Mouse (Mus musculus): Measurements from ENCODE around the gene Aldh6a1.
A peak's percentile ranks its signal among the peaks of the same experiment; 100 is the strongest.

The Aldh6a1 gene

DNA sequence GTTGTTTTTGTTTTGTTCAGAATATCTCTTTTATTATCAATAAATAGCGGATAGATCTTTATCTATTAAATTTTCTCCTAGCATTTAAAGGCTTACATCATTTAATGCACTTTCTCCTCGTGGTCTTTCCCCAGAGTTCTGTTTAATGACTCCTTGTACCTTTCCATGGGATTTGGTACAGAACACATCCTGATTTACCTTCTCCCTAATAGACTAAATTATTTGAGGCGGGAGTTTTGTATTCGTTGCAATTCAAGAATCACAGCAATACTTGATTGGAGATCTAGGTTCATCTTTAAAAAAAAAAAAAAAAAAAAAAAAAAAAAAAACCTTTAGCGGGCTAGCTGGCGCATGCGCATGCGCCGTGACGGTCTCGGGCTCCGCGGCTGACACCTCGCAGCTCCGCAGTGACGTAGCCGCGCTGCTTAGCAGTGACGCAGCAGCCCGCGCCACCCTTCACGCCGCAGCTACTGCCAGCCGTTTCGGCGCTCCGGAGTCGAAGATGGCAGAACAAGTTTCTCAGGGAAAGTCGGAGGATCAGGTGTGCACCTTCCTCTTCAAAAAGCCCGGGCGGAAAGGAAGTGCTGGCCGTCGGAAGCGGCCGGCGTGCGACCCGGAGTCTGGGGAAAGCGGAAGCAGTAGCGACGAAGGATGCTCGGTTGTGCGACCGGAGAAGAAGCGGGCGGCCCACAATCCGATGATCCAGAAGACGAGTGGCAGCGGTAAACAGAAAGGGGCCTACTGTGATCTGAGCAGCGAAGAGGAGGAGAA lies 33.8 kb downstream of the Aldh6a1 start, which contains the start of gene Rnf113a2:
Rnf113a2 (plus strand) TSS at position 363 of the 771 bp plus-strand sequence.
- peak; percentile 82 for DNase-seq (ENCODE audit: low read depth, low spot score)

DNA sequence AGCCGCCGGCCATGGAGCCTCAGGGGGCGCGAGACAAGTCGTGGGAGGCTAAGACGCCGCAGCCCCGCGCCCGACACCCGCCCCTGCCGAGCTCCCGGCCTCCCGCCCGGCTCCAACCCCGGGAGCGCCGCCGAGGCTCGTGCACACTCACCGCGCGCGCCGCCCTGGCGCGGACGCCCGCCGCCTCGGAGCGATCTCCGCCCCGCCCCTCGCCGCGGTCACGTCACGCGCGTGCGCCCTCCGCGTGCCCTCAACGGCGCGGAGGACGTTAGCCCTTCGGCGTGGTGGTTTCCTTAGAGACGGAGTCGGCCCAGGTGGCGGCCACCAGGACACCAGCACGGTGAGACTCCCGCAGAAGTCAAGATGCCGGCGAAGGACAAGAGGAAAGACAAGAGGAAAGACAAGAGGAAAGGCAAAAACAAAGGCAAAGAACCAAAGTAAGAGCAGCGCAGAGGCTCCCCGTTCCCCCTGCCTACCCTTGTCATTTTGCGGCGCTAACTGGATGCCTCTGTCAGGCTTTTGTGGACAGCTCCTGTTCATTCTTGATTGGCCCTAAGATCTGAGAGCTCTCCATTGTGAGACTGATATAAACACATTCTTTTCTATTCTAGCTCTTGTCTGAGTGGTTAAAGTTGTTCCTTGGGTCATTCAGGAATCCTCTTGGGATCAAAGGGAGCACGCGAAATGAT lies 41.8 kb downstream of the Aldh6a1 start, which contains the start of the genes Entpd5 and Bbof1:
Entpd5 (minus strand) TSS at position 211 of the 689 bp plus-strand sequence.
Bbof1 (plus strand) TSS at position 253 of the 689 bp plus-strand sequence.
- DNase-seq (ENCODE audit: low read depth, low spot score): peak; percentile 73

DNA sequence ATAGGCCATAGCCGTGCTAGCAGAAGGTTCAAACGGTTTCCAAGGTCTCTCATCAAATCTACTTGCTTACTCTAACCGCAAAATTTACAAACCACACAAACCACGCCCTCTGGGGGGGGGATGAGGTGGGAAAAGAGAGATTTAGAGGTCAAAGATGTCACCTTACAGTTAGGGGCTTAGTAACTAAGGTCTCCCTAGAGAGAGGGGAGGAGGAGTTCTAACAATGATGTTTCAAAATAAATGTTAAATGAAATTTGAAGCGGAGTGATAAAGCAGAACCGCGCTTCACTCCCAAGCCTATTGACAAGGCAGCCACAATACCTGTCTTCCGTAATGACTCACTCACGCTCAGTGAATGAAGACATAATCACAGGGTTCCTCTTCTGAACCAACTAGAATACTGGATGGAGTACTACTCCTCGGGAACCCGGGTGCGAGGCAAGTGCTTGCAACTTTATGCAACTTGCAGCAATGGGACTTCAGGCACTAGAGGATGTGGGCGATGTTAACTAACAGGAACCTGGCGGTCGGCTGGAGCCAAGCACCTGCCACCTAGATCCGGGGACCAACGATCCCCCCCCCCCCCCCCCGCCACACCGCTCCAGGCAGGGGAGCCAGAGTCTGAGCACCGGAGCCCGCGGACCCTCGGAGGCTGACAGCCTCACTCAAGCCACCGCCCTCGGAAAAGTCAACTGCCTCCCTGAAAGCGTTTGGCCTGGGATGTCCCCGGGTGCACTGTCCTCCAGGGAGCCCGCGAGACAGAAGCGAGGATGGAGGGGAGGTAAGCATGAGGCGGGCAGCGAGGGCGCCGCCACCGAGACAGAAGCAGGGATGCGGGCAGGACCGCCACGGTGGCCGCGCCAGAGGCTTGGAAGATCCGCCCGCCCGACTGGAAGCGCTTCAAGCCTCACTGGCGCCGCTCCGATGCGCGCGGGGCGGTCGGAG lies 42.7 kb downstream of the Aldh6a1 start:
- DNase-seq (ENCODE audit: low read depth, low spot score): peak; percentile 41

DNA sequence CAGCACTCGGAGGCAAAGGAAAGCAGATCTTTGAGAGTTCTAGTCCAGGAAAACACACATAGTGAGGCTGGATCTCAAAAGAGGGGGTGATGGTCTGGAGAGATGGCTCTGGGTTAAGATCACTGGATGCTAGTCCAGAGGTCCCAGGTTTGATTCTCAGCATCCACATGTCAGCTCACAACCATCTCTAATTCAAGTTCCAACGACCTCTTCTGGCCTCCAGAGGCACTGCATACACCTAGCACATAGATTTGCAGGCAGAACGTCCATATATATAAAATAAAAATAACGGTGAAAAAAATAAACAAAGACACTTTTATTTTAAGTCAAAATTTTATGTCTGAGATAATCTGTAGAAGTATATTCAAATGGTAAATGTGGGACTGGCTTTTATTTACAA lies 43.5 kb downstream of the Aldh6a1 start:
- DNase-seq (ENCODE audit: low read depth, low spot score): no peak

DNA sequence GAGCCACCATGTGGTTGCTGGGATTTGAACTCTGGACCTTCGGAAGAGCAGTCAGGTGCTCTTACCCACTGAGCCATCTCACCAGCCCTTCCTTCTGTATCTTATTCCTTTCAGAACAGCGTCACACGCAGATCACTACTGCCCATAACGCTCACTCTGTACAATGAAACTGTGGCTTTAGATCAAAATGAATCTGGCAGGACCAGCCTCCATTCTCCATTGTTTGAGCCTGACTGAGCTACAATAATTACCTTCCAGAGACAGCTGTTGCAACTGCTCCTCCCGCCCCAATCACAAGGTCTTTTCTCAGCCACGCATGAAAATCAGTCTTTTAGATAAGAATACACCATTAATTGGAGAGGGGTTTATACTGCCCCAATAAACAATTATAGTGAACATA lies 46.3 kb downstream of the Aldh6a1 start:
- no peak for DNase-seq (ENCODE audit: low read depth, low spot score)

DNA sequence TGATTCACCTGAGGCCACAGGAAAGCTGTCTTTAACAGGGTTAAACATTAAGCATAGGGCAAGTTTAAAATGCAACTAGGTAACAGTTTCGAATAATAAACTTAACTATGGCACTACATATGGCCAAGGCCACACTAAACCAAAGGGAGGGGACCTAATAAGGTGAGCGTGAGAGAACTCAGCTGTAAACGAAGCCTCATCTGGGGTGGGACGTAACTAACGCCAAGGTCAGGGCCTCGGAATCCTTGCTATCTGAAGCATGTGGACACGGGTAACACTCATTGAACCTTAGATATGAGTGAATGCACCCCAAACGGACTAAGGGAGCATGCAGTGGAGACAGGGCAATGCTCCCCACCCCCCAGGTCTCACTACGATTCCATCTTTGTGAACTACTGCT lies 47.9 kb downstream of the Aldh6a1 start:
- DNase-seq (ENCODE audit: low read depth, low spot score): no peak

DNA sequence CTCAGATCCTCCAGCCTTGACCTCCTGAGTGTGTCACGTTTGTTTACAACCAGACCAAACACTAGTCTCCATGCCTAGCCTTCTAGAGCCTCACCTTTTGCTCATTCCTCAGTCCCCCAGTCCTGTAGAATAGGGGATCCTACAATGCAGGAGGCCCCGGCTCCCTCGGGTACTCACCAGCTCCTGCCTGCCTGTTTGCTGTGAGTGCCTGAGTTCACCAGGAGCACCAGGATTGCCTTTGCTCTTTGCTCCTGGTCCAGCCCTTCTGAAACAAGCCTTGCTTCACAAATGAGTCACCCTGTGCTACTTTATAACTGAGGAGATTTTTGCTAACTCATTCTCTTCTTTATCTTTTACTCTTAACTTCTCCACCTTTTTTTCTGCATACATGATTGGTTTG lies 50.2 kb downstream of the Aldh6a1 start:
- DNase-seq (ENCODE audit: low read depth, low spot score): no peak

DNA sequence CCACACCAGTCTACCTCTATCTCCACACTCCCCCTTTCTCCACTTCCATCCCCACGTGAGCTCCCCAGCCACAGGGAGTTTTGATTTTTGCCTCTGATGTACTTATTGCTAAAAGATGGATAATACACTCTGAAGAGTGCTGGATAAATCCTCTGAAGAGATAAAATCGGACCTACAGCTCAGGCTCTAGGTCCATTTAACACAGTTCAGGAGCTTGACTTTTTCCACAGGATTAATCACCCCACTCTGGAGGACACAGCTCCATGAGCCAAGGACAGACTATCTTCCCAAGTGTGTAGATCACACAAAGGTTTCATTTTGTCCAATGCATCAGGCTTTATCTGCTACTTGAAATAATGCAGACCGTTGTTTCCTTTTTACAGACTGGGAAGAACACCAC lies 50.7 kb downstream of the Aldh6a1 start:
- no peak for DNase-seq (ENCODE audit: low read depth, low spot score)

DNA sequence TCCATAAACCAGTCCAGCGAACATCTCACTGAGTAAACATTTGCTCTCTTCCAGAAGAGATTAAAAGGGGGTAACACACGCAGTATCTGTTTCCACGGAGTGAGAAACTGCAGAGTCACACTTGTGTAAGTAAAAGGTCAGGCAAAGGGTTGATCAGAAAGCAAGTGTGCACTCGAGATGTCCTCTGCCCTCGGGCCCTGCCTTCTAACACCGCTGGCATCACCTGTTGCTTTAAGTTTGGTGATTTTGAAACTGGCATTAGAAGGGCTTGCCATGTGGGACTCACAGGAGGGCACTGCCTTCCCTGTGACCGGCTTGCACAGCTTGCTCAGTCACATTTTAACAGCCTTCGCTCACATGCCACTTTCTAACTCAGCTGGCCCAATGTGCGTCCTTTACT lies 51.1 kb downstream of the Aldh6a1 start:
- DNase-seq (ENCODE audit: low read depth, low spot score): no peak

DNA sequence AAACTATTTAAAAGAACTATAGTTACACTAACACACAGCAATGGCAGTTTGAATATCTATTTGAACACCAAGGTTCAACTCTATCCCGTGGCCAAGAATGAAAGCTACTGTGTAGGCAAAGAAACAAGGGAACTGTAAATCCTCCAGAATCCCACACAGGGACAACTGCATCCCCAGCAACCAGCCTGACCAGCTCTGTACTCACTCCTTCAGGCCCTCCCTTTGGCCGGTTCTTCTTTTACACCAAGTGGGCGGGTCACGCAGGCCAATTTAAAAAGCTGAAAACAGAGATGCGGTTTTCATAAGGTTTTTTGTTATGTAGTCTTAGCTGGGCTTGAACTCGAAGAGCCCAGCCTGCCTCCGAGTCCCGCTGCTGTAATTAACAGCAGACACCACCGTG lies 51.7 kb downstream of the Aldh6a1 start:
- no peak for DNase-seq (ENCODE audit: low read depth, low spot score)

DNA sequence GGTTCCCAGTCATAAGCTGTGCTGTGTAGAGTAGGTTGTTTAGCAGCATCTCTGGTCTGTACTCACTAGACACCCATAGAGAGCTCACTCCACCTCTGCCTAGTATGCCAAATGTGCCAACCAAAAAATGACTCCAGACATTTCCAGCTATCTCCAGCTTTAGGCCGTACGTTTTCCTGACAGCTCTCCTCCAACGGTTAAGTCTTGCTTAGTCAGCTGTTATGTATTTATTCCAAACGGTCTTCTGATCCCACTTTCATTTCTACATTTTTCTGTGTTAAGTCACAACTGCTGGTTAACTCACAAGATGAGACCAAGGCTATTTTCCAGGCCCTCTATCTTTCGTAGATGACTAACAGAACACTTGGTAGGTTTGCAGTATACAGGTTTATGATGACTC lies 52.2 kb downstream of the Aldh6a1 start:
- DNase-seq (ENCODE audit: low read depth, low spot score): no peak

DNA sequence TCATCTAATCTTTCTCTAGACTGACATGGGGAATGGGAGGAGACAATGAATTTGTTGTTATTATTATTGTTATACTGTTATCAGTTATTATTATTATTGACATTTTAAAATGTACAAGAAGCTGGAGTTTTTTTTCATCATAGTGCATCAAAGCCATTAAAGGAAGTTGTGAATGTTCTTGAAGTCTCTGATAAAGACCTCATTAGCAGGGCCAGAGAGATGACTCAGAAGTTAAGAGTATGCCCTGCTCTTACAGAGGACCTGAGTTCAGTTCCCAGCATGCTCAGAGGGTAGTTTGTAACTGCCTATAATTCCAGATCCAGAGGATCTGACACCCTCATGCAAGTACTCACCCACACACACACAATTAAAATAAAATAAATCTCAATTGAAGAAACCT lies 53.1 kb downstream of the Aldh6a1 start:
- no peak for DNase-seq (ENCODE audit: low read depth, low spot score)

DNA sequence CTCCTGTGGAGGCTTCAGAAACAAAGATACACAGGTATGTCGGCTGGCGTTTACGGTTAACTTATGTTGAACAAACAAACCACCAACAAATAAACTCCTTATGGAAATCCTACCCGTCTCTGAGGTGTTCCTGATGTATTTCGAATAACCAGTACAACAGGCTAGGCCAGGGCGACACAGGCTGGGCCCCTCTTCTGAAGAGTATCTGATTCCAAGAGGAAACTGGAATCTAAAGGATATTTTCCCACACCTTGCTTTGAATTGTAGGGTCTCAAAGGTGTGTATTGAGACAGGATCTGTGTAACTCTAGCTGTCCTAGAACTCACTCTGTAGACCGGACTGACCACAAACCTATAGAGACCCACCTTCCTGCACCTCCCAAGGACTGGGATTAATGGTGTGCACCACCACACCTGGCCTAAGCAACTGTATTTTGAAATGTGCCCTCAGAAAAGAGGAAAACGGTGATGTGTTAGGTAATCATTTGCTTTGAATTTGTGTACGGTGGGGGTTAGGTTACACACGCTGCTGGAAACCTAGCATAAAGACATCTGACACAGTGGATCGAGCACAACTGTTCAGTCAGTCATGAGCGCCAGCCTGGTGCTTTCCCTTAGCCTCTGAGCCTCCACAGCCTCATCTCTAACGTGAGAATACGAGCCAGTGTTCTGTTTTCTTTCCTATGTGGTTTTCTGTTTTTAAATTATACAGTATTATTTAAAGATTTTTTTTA lies 53.7 kb downstream of the Aldh6a1 start:
- no peak for DNase-seq (ENCODE audit: low read depth, low spot score)

DNA sequence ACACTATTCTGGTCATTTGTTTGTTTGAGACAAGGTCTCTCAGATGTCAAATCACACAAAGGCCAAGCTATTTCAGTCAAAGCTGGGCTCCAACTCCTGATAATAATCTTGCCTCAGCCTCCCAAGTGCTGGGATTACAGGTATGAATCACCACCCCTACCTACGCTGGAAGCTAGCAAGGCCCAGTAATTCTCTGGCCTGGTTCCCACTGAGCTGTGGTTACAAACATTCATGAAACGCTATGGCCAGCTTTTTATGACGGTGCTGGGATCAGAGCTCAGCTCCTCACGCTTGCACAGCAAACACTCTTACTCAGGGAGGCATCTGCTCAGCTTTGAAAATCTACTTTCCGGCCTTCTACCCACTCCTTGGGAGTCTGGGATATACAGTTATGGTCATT lies 57.0 kb downstream of the Aldh6a1 start:
- DNase-seq (ENCODE audit: low read depth, low spot score): no peak

DNA sequence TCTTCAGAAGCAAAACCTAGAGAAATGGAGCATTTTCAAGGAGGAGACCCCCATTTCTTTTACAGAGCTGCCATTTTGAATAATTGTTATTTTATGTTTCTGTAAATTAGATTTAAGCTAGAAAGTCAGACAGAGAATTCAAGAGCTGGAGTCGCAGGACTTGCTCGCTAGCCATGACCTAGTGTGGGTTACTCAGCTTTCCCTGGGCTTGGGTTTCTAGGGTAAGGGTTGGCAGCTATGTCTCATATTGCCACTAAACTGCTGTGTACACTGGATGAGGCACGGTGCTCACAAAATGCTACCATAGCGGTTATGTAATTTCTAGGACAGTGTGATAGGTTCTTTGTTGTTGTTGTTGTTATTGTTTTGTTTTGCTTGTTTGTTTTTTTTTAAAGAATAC lies 58.1 kb downstream of the Aldh6a1 start:
- no peak for DNase-seq (ENCODE audit: low read depth, low spot score)

DNA sequence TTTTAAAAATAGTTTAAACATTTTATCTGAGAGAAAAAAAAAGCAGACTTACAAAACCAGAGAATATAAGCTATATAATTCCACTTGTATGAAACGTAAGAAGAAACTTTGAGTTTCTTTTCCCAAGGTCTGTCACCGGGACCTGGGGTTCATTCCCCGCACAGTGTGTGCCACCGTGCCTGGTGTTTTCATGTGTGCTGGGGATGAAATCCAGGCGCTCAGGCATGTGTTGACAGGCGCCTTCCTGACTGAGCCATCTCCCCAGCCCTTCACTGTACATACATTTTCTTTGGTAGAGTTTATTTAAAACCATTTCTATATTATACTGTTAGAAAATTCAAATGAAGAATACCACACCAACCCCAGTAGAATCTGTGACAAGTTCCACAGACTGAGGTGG lies 60.5 kb downstream of the Aldh6a1 start:
- no peak for DNase-seq (ENCODE audit: low read depth, low spot score)

DNA sequence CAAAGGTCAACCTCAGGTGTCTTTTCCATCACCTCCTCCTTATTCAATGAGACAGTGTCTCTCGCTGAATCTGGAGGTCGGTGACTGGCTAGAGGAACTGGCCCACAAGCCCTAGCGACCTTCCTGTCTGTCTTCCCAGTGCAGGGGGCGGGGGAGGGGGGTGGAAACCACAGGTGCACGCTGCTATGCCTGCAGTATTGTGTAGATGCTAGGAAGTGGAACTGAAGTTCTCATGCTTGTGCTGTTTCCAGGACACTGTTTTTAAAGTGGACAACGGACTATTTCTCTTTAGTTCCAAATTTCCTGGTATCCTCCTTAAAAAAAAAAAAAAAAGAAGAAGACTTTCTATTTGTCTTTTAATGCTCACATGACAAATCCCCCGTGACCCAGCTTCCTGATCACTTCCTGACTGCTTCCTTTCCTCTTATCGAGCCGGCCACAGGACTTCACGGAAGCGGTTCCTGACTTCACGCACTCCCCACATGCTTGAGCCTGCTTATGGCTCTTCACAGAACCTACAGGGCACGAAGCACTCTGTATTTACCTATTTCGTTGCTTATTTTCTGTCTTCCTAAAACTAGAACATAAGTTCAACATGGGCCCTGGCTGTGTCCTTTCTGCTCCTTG lies 61.9 kb downstream of the Aldh6a1 start:
- DNase-seq (ENCODE audit: low read depth, low spot score): no peak

DNA sequence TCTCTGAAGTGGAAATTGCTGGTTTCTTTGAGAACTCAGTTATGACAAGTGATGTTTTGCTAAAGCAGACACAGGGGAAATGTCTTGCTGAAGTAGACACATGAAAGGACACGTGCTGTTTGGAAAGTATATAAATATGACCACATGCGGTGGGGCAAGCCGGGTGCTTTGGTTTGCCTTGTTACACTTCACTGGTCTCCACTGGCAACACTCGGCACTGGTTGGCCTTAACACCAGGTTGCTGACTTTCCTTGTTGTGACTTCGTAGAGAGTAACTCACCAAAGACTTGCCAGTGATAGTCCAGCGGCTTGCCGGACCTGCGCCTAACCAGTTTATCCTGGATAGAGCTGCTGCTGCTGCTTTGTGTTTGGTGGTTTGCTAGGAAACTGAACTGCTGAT lies 62.7 kb downstream of the Aldh6a1 start:
- DNase-seq (ENCODE audit: low read depth, low spot score): no peak

DNA sequence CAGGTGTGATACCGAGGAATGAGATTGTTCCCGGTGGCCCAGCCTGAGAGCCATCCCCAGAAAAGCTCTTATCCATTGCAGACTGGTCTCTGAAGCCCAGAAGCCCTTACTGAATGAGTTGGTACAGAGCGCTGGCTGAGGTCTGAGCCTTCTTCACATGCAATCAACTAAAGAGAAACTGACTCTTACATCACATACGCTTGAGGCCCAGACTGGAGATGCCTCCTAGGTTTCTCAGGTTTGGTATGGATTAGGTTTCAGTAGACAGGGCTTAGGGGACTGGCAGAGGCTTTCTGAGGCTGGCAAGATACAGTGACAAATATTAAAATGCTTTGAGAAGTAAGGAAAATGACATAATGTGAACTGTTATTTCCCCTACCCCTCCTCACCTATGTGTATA lies 65.4 kb downstream of the Aldh6a1 start:
- no peak for DNase-seq (ENCODE audit: low read depth, low spot score)

DNA sequence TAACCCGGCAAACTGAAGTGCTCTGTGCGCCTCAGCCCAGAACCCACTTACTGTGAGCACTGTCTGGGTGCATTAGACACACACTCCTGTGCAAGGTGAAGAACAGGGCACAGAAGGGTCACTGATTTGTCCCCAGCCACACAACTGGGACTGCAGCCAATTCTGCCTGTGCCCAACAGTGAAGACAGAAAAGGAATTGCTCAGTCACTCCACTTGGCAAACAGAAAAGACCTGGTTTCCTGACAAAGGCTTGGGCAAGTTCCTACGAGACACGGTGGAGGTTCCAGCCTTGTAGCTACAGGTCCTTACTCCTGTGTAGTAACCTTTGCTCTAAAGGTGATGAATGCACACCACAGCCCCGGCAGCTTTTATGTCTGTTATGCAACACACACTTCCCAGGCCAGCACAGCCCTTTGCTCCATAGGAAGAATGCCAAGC lies 66.1 kb downstream of the Aldh6a1 start:
- no peak for DNase-seq (ENCODE audit: low read depth, low spot score)

DNA sequence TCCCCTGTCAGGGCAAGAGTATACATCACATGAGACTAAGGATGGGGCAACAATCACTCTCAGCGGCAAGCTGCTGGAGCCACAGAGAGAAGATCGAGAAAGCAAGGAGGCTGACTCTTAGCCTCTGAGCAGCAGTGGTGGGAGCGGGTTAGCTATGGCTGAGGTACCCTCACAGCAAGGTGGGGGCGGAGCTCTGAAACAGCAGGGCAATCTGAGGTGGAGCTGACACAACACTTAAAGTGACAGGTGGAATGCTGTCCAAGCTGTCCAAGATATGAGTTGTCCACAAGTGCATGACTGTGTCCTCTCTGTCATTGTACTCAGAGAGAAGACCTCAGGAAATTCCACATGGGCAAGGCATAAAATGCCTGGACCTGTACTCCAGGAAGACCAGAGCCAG lies 68.4 kb downstream of the Aldh6a1 start:
- no peak for DNase-seq (ENCODE audit: low read depth, low spot score)
